Mouse (Mus musculus): Measurements from ENCODE around the gene Pah. TPM values are rescaled to one million over a fixed set of nuclear protein-coding genes. Genes with fewer than 3 reads are reported as not detected.

Gene Pah
- polyA plus RNA-seq, 1 experiment from 2014 or later = not detected

DNA sequence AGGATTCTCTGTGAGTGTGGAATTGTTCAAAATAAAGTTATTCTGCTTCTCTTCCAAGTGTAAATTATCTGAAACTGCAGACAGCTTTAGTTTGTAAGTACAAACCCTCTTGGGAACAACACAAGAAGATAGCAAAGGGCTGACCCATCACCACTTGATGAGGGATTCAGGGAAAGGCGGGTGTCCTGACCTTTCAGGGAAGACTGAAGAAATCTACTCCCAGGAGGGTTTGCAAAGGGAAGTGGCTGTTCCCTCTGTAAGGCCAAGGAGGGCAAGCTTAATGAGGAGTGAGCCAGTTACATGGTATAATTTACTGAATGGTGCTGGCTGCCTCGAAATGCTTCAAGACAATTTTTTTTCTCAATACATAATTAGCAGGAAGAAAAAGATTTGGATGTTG lies 72.3 kb downstream of the Pah start:
- no peaks in the 10 kb centered on the region for H3K9me3 ChIP-seq

DNA sequence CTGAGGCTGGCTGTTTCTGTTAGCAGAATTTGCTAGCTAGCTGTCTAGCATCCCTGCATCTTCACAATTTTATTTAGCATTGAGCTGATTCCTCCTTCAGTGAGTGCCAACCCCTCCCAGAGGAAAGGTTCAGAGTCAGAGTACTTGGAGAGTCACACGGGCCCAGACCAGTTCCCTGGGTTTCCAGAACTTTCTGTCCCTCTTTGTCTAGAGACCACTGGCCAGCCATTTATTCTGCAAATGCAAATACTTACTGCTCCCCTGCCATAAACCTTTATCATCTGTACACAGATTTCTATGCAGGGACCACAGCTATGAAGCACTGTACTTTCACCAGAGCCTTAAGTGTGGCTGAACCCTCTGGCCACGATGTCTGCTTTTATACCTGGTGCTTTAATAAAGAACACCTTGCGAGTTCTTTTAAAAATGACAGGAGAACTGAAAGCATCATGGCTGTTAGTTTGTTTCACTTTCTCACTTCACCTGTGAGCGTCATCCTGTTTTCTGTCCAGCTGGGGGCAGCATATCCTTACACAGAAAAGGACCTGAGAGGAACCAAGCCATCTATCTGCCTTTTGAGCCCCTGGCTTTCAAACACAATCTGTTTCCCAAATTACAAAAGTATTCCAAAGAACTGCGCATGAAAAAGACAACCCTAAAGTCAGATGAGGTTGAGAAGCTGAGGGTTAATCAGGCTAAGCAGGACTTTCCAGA lies 74.9 kb downstream of the Pah start:
- Histone ChIP-seq H3K4me2 (replicated peaks) (no peak overlapping the region), H3K9ac (replicated peaks) (no peak overlapping the region), H3K4me3 (no peak overlapping the region), H3K27ac (replicated peaks) (no peak overlapping the region), H3K9me3 (no peaks in the 10 kb centered on the region), H3K4me1 (peaks cover 4% of the 10 kb centered on the region; the same call in 1 of the 2 replicates), H3K36me3 (no peaks in the 10 kb centered on the region), H3K27me3 (no peaks in the 10 kb centered on the region)
- WGBS = 38% methylated on average over 5 of the region's 5 CpGs
- peak; percentile 12; the same call in 1 of the 2 replicates for ATAC-seq (ENCODE audit: low FRiP score, low read depth)

More for the DNA sequence above, 72.3 kb downstream of the Pah start:
- Histone ChIP-seq H3K27ac (replicated peaks) (no peak overlapping the region), H3K4me1 (peaks cover 4% of the 10 kb centered on the region; the same call in 1 of the 2 replicates), H3K4me2 (replicated peaks) (no peak overlapping the region), H3K9ac (replicated peaks) (no peak overlapping the region), H3K36me3 (no peaks in the 10 kb centered on the region), H3K27me3 (no peaks in the 10 kb centered on the region), H3K4me3 (no peak overlapping the region)
- no peak for ATAC-seq (ENCODE audit: low FRiP score, low read depth)
- WGBS = 42% methylated on average over 2 of the region's 2 CpGs

DNA sequence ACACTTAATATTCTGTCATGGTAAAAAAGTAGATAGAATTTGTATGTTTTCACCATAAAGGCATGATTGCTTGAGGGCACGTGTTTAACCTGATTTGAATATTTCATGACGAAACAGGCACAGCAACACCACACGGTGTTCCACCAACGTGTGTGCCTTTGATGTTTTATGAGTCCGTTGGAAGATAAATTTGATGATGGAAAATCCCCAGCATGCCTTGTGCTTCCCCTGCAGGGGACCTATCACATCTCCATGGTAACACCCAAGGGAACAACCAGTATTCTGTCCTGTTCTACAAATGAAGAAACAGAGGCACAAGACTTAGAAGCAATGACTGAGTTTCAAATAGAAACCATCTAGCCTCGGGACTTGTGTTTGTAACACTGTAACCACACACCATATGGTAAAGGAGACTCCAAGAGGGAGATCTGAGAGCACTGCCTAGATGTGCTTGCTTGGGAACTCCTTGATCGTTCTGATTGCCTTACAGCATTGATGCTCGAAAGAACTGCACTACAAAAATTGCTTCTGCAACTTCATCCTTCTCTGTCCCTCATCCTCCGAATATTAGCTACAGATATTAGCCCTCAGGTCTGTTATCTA lies 75.6 kb downstream of the Pah start:
- Histone ChIP-seq H3K9ac (replicated peaks) (no peak overlapping the region), H3K27me3 (no peaks in the 10 kb centered on the region), H3K27ac (replicated peaks) (no peak overlapping the region), H3K9me3 (no peaks in the 10 kb centered on the region), H3K4me2 (replicated peaks) (no peak overlapping the region), H3K36me3 (no peaks in the 10 kb centered on the region), H3K4me3 (no peak overlapping the region), H3K4me1 (peaks cover 4% of the 10 kb centered on the region; the same call in 1 of the 2 replicates)
- ATAC-seq (ENCODE audit: low FRiP score, low read depth) = peak; percentile 34; the same call in 1 of the 2 replicates
- 57% methylated on average over 9 of the region's 9 CpGs for WGBS

DNA sequence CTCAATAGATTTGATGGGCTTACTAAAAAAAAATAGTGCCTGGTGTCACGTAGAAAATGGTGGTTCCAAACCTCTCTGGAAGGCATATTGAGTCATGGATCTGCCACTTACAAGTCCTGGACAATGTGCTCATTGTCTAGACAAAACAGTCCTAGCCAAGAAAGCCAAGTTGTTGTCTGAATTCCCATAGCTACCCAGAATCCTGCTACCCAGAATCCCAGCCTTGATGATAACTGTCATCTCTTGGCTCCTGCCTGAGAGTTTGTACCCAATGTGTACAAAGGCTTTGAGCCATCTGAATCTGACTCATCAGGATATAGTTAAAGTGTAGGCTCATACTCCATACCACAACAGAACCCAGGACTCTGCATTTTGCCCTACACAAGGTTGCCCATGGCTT lies 80.6 kb downstream of the Pah start:
- no peaks in the 10 kb centered on the region for H3K36me3 ChIP-seq
- no peak overlapping the region for H3K4me3 ChIP-seq
- no peak for ATAC-seq (ENCODE audit: low FRiP score, low read depth)
- H3K9me3 ChIP-seq = no peaks in the 10 kb centered on the region
- no peak overlapping the region for H3K9ac ChIP-seq (replicated peaks)
- H3K27ac ChIP-seq (replicated peaks) = no peak overlapping the region
- H3K4me2 ChIP-seq (replicated peaks) = no peak overlapping the region
- H3K27me3 ChIP-seq = no peaks in the 10 kb centered on the region
- WGBS = 67% methylated on average over 1 of the region's 1 CpGs
- peaks cover 2% of the 10 kb centered on the region; the same call in 1 of the 2 replicates for H3K4me1 ChIP-seq

DNA sequence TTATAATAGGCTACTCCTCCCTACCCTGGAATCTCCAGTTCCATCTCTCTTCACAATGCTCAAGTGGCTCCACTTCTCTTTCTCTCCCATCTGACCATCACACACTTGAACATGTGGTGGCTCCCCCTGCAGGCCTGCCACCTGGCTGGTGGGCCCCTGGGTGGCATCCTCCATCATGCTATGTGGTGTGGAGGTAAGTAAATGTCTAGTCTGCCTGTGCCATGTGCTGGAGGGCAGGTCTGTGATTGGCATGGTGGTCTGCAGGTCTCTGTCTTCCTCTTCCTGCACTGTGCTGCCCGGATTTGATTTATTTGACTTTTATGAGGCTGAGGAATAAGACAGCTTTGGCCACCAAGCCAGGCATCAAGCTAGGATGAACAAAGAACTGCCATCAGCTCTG lies 103.6 kb downstream of the Pah start:
- H3K27me3 ChIP-seq = no peaks in the 10 kb centered on the region
- WGBS = 73% methylated on average over 1 of the region's 1 CpGs
- no peak overlapping the region for H3K4me2 ChIP-seq (replicated peaks)
- no peak overlapping the region for H3K9ac ChIP-seq (replicated peaks)
- no peak for ATAC-seq (ENCODE audit: low FRiP score, low read depth)
- no peak overlapping the region for H3K4me3 ChIP-seq
- H3K36me3 ChIP-seq = no peaks in the 10 kb centered on the region
- H3K4me1 ChIP-seq = no peaks in the 10 kb centered on the region
- H3K9me3 ChIP-seq = no peaks in the 10 kb centered on the region
- H3K27ac ChIP-seq (replicated peaks) = no peak overlapping the region

Other genes starting within 250 kb of the Pah start
- gene Ascl1, start 28.1 kb upstream of the Pah start, polyA plus RNA-seq (2016; fragmentation: Nextera tagmentation; extraction: Ambion mirVana) = 113 and 124 TPM in 2 replicates